Mouse (Mus musculus) lung, postnatal 0 days (tissue): ENCODE measurements at regions not wholly inside any gene's neighbourhood (a gene's known extent, or its start where the extent isn't known, plus 50 kb on each side); places are given as distances from the start of the nearest gene placed in this dataset.

Experiments
- CTCF ChIP-seq: IDR thresholded peaks from 2 replicates; pipeline ENCODE4 v1.5.1; 2016; ENCODE audit warnings: antibody characterized with exemption, mild to moderate bottlenecking
- EP300 ChIP-seq: IDR thresholded peaks from 2 replicates; pipeline ENCODE4 v1.6.1; 2016; ENCODE audit warnings: antibody characterized with exemption, mild to moderate bottlenecking, control low read depth

GRCm38 (mm10) chr12:39496203-39496602 is 541.6 kb downstream of the Arl4a start:
- TF ChIP-seq CTCF (peak; percentile 61), EP300 (no peak)
